Mouse (Mus musculus) layer of hippocampus, adult 18-20 months (tissue): ENCODE results near the gene Kcnk7. TPM values are rescaled to one million over a fixed set of nuclear protein-coding genes. Genes with fewer than 3 reads are reported as not detected.

Source experiments
- DNase-seq, 2 experiments: peaks; one replicate each; pipeline ENCODE4 v3.0.0; 2022; ENCODE audit warnings: low spot score in 2 of 2
- total RNA-seq, 2 experiments: library from RNA; stranded (reverse); gene quantifications; 2 replicates each; pipeline ENCODE4 v1.2.3; 2021

Kcnk7 gene
- total RNA-seq, 2 experiments from 2014 or later: not detected

DNA sequence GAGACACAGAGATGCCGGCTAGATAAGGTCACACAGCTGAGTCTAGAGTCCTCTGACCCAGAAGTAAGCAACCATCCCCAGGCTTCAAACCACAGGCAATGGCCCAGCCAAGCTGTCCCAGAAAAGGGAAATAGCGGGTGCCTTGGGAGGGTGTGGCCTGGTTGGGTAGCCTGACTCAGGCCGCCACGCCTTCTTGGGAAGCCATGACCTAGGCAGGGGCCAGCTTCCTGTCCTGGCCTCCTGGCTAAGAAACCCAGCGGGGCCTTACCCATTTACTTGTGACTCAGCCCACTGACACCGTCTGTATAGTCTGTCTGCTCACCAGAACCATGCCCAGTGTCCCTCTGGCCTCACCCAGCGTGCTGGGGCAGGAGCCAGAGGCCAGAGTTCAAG lies 20.4 kb downstream of the Kcnk7 start:
- no peak for DNase-seq

DNA sequence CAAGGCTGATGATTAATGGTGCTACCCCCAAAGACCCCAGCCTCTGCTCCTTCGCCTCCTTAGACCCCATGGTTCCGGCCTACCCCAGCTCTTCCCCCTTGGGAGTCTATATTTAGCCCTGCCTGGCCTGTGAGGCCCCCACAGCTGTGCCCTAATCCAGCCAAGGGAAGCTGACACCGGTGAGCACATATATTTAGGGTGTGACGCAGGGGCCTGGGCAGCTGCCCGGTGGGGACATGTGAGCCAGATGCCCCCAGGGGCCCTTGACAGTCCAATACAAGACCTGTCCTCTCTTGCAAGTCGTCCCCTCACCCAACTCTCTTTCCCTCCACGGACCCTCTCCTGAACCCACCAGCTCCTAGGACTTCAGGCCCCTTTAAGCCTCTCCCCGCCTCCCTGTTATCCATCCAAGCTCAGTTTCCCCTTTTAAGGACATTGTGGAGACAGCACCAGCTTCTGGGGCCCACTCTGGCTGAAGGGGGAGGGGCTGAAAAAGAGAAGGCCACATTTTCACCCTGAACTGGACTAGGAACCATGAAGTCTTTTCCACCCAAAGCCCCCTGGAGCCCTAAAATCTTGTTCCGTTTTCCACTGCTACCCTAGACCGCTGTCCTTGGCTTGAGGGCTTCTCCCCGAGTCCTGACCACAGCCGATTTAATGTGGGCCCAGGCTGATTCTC lies 21.0 kb downstream of the Kcnk7 start:
- no peak for DNase-seq

DNA sequence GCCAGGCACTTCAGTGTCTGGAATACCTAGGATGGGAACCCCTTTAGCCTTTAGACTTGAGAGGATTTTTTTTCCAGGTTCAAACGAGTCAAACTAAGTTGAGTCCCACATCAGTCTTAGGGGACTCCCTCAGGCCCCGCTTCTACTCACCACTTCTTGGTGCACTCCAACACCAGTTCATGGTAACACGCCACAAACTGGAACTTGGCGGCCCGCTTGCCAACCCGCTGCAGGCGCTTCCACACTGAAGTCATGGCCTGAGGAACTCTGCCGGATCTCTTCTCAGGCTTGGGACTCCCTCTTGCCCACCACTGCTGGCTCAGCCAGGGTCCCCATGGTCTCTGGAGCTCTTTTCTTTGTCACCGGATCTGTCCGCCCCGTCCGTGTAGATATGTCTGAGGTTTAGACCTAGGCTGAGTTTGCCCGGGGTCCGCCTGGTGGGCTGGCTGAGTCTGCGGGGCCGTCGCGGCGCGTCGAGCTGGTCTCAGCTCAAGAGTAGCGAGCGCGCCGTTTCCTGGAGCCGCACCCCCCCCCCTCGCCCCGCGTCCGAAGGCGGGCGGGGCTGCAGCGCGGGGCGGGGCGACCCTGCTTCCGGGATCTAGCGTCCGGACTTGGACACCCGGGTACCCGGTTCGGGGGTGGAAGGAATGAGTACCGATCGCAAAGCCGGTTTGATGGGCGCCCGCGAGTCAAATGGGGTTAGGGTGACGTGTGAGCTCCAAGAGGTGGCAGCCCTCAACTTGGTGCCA lies 21.8 kb downstream of the Kcnk7 start, which contains the start of gene Ehbp1l1:
Gene Ehbp1l1, minus strand, starts transcription at position 551 of the 749 bp plus-strand sequence.
- no peak for DNase-seq

- DNase-seq: no peak
Observed at GRCm38 (mm10) chr19:5726961-5727578, 22.9 kb downstream of the Kcnk7 start.

DNA sequence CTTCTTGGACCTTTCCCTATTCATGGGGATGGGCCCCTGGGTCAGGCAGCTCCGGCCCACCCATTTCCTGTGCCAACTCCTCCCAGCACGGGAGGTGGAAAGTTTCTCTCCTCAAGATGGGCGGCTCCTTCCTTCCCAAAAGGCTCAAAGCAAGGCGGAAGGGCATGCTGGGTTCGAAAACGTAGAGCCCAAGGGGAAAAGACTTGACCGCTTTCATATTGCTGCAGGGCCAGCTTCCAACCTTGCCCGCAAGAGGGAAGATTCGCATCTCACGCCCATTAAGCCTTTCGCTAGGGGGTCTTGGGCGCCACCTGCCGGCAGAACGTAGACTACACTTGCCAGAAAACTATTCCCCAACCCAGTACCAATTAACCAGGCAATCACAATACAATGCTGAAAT lies 23.5 kb downstream of the Kcnk7 start:
- peak; percentile 76 to 92 for DNase-seq

DNA sequence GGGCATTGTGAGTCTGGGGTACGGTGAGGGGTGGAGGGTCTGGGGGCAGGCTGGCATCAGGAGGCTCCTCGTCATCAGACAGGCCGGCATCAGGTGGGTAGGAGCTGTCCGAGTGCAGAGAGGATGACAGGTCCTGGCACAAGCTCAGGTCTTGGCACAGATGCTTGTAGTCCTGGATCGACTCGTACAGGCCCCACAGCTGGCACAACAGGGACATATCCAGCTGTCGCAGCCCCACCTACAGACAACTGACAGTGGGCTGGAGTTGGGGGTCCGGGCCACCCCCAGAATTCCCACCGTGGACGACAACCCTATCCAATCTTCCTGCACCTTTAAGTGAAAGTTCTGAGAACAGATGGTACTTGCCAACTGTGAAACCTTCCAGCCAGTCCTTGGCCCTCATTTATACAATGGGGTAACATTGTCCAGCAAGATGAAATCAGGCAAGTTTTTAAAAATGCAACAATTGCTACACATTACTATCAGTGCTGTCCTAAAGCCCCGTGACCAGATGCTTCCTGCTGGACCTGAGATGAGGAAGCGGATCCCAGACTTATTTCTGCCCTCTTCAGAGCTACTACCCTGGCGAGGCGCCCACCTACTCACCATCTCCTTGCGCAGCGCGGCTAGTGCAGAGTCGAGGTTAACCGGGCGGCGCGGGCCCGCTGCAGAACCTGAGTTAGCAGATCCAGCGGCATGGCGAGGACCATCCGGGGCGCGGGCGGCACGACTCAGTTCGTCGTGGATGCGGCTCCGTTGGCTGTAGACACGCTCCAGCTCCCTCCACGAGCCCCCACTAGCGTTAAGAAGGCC lies 24.7 kb downstream of the Kcnk7 start:
- DNase-seq: peak in 1 of 2 experiments; percentile 59

DNA sequence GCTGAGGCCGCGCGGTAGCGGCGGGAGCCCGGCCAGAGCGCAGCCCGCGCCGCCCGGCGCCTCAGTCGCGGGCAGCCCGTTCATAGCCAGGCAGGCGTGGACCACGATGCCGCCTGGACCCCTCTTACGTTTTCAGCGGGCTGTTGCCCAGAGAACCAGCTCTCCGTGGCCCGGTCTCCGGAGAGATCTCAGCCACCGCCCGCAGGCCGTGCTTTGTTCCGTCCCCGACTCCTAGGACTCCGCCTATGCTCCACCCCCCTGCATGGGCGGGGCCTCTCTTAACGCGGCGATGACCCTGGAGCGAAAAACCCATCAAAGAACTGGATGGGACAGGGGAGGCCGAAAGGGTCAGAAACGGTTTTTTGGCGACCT lies 25.3 kb downstream of the Kcnk7 start, which contains the start of gene Fam89b:
Gene Fam89b, minus strand, starts transcription at position 210 of the 372 bp plus-strand sequence.
- peak; percentile 73 to 86 for DNase-seq

- peak in 1 of 2 experiments; percentile 35 for DNase-seq
Observed at GRCm38 (mm10) chr19:5730314-5731186, 26.4 kb downstream of the Kcnk7 start.

- DNase-seq: peak; percentile 85 to 94
Observed at GRCm38 (mm10) chr19:5731264-5731978, 27.3 kb downstream of the Kcnk7 start.

- no peak for DNase-seq
Observed at GRCm38 (mm10) chr19:5734325-5734724, 30.2 kb downstream of the Kcnk7 start.

DNA sequence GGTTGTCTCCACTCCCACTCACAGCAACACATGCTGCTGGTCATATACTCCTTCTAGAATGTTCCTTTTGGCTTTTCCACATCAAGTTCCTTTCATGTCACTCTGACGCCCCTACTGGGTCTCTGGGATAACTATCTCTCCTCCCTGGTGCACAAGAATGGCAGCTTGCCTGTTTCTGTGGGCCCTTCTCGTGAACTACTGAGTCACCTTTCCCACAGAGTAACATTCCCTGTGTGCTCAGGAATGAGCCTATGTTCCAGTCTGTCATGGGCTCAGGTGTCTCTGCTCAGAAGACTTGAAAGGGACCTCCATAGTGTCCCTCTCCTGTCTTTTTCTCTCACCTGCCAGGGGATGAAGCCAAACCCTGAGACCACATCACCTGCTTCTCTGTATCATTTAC lies 35.3 kb downstream of the Kcnk7 start:
- DNase-seq: no peak

DNA sequence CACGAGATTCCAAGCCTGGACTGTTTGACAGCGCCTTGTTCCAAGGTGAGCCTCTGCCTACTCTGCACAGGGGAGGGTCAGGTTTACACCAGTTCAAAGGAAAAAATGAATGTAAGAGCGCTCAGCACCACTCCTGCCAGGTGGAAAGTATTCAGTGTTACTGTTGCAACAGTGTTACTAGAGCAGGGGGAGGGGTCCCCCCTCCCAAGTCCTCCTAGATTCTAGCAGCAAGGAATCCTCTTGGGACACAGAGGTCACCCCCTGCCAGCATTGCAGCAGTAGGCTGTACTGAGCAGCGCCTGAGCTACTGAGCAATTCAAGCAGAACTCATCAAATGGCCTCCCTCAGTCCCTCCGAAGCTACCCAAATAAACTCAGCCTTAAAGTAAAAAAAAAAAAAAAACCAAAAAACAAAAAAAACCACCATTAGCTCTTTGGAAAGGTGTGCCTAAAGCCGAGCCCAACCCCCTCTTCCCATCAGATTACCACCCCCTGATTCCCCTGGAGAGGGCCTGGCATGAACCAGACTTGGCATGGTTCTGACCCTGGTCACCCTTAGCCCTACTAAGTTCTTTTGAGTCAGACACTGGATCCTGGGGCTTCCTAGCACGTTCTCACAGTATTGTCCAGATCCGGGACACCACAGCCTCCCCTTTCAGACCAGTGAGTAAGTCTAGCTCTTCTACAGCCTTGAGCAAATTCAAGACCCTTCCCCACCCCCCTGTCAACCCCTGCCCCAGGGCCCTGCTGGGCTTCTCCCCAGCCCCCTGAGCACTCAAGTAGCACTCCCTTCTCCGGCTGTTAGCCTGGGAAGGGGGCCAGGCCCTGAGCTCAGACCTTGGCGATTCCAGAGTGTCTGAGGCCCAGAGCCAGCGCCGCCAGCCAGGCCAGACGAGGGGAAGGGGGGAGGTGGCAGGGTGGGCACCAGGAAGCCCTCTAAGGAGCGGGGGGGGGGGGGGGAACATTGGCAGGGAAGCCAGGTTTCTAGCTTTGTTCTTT lies 36.5 kb downstream of the Kcnk7 start, which contains the start of gene Ltbp3:
Gene Ltbp3, plus strand, starts transcription at position 585 of the 998 bp plus-strand sequence.
- no peak for DNase-seq

GRCm38 (mm10) chr19:5741641-5742240 lies 37.6 kb downstream of the Kcnk7 start:
- DNase-seq: peak; percentile 47 to 70

GRCm38 (mm10) chr19:5742241-5742641 lies 38.1 kb downstream of the Kcnk7 start:
- DNase-seq: no peak

DNA sequence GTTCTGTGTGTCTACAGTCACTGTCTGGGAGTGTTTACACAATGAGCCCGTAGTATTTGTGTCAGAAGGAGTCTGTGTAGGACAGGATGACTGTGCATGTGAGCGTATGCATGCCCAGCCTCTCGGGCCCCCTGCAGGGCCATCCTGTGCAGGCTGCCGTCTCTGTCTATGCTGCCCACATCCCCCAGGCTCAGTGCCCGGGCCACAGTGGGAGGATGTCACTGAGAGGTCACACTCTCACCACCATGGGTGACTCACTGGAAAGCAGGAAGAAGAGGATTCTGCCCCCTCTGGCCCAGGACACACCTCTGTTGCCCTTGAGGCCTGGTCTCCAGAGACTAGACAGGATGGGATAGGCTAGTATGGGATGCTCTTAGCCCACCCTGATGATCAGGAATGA lies 39.4 kb downstream of the Kcnk7 start:
- DNase-seq: no peak

DNA sequence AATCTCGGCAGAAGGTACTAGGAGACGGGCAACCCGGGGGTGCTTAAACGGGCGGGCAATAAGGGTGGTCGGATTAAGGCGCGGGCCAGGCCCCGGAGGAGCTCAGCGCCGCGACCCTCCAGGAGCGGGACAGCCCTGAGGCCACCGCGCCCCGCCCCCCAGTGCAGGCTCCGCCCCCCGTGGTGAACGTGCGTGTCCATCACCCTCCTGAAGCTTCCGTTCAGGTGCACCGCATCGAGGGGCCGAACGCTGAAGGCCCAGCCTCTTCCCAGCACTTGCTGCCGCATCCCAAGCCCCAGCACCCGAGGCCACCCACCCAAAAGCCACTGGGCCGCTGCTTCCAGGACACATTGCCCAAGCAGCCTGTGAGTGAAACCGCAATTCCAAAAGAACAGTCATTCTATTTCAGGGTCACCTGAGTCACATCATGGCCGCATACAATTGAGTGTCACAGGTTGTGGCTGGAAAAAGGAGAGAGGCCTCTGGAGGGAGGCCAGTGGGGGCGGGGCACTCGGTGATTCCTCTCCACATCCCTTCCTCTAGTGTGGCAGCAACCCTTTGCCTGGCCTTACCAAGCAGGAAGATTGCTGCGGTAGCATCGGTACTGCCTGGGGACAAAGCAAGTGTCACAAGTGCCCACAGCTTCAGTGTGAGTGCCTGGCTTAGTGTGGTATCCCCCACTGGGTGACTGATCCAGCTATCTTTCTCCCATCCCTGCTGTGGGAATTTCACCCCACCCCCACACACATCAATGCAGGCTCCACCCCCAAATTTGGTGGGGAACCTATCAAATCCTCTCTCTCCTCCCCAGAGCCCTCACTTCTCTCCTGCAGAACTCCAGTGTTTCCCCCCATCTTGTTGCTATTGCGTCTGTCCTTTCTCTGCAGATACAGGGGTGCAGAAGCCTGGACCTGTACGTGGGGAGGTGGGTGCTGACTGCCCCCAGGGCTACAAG lies 41.9 kb downstream of the Kcnk7 start:
- no peak for DNase-seq

DNA sequence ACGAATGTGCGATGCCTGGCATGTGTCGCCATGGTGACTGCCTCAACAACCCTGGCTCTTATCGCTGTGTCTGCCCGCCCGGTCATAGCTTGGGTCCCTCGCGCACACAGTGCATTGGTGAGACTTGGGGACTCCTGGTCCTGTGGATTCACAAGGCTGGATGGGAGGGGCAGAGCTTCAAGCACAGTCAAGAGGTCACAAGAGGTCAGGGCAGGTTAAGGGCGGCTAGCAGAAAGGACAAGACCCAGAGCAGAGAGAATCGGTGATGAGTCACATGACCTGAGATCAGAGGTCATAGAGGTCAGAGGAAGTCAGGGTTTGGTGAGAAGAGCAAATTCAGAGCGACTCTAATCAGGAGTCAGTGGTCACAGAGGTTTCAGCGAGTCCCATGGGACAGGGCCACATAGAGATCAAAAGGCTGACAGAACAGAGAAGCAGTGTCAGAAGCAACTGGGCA lies 42.8 kb downstream of the Kcnk7 start:
- no peak for DNase-seq
